ENCODE assay signal across 31 mouse cellular contexts in the genomic region with DNA sequence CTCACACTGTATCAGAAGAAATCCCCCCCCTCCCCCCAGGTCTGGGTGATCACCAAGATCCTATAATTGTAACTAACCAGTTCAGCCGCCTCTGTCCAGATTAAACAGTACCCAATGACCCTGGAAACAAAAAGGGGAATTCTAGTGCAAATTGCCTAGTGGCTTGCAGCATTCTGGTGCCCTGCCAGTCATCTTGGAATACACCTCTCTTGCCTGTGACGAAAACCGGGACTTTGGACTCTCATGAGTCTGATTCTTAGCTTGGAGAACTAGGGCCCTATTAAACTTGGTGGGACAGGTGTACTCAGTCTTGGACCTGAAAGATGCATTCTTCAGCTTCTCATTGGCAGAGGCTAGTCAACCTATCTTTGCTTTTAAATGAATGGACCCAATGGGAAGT. TPM values are rescaled to one million over a fixed set of nuclear protein-coding genes. Genes with fewer than 3 reads are reported as not detected.
DNase-seq lines count a peak whose midpoint lies in the region; ATAC-seq and TF ChIP-seq lines count a peak whose summit lies in the region.
"Had no signal": no experiment of that assay in that cellular context is flagged by ENCODE, and none has a peak within 500 bp of the region (broad histone marks: within the 10 kb centered on the region; RNA-seq: fewer than 3 reads in every experiment).

No protein-coding gene starts in this region.

- H3K9me3 ChIP-seq in kidney, embryonic 15.5 days (replicated peaks), result no peaks in the 10 kb centered on the region
- no peaks in the 10 kb centered on the region for H3K9me3 ChIP-seq in liver, postnatal 0 days (ENCODE audit: low read length)
- H3K9me3 ChIP-seq: forebrain, embryonic 13.5 days; heart, embryonic 12.5 days; limb, embryonic 13.5 days; neural tube, embryonic 15.5 days; stomach, embryonic 15.5 days had no signal

- WGBS in kidney, embryonic 15.5 days, result 83% methylated on average over 3 of the region's 3 CpGs
- WGBS in liver, postnatal 0 days (ENCODE audit: insufficient replicate concordance), result 65% methylated on average over 3 of the region's 3 CpGs

- no peak overlapping the region for H3K9ac ChIP-seq in kidney, embryonic 15.5 days
- H3K9ac ChIP-seq in liver, postnatal 0 days (replicated peaks), result no peak overlapping the region
- H3K9ac ChIP-seq: forebrain, embryonic 13.5 days; heart, embryonic 12.5 days; hindbrain, embryonic 14.5 days; limb, embryonic 13.5 days; liver, embryonic 14.5 days; lung, embryonic 14.5 days; neural tube, embryonic 15.5 days; stomach, embryonic 15.5 days had no signal

- no peak overlapping the region for H3K4me3 ChIP-seq in kidney, embryonic 15.5 days (replicated peaks)
- no peak overlapping the region for H3K4me3 ChIP-seq in liver, postnatal 0 days (ENCODE audit: low read depth, low read length)
- H3K4me3 ChIP-seq: forebrain, embryonic 13.5 days; heart, embryonic 12.5 days; limb, embryonic 13.5 days; neural tube, embryonic 15.5 days; stomach, embryonic 15.5 days had no signal

- peak; percentile 39 for DNase-seq in adrenal gland, adult 2 months
- no peak for DNase-seq in adrenal gland, adult 18-20 months (ENCODE audit: low spot score in 2 of 2)
- peak; percentile 53 for DNase-seq in kidney, adult 18-20 months
- DNase-seq in liver, postnatal 0 days, result peak; percentile 26
- DNase-seq in liver, result no peak
- DNase-seq in ovary, postnatal 14 days (ENCODE audit: low spot score), result no peak
- no peak for DNase-seq in natural killer cell, adult 2 months (ENCODE audit: low spot score in 2 of 2)
- DNase-seq: cerebellum, adult 11 months; cerebellum, adult 9-10 months; cerebellum, postnatal 36 days; gastrocnemius, postnatal 25 days; heart, adult 11 months; lung, embryonic 14.5 days; lung, postnatal 14 days; midbrain, embryonic 14.5 days; right cerebral cortex, postnatal 25 days had no signal

- no peak overlapping the region for H3K4me2 ChIP-seq in kidney, embryonic 15.5 days
- no peak overlapping the region for H3K4me2 ChIP-seq in liver, postnatal 0 days (ENCODE audit: low read depth, low read length)
- H3K4me2 ChIP-seq: forebrain, embryonic 13.5 days; heart, embryonic 12.5 days; hindbrain, embryonic 14.5 days; limb, embryonic 13.5 days; lung, embryonic 14.5 days; neural tube, embryonic 15.5 days; stomach, embryonic 15.5 days had no signal

- H3K27me3 ChIP-seq in kidney, embryonic 15.5 days, result no peaks in the 10 kb centered on the region
- no peaks in the 10 kb centered on the region for H3K27me3 ChIP-seq in liver, postnatal 0 days (ENCODE audit: insufficient read depth, low read length)
- H3K27me3 ChIP-seq: forebrain, embryonic 13.5 days; heart, embryonic 12.5 days; limb, embryonic 13.5 days; neural tube, embryonic 15.5 days; stomach, embryonic 15.5 days had no signal

- H3K36me3 ChIP-seq in kidney, embryonic 15.5 days, result no peaks in the 10 kb centered on the region
- H3K36me3 ChIP-seq in liver, postnatal 0 days (replicated peaks; ENCODE audit: insufficient read depth, low read length), result no peaks in the 10 kb centered on the region
- H3K36me3 ChIP-seq: heart, embryonic 12.5 days; limb, embryonic 13.5 days; neural tube, embryonic 15.5 days; stomach, embryonic 15.5 days had no signal

- ATAC-seq in kidney, embryonic 15.5 days (replicated peaks; ENCODE audit: low FRiP score), result no peak
- ATAC-seq in liver, postnatal 0 days, result no peak
- ATAC-seq: forebrain, embryonic 13.5 days had no signal

- no peak overlapping the region for H3K27ac ChIP-seq in kidney, embryonic 15.5 days
- no peak overlapping the region for H3K27ac ChIP-seq in liver, postnatal 0 days (ENCODE audit: low read depth)
- H3K27ac ChIP-seq: forebrain, embryonic 13.5 days; hindbrain, embryonic 14.5 days; limb, embryonic 13.5 days; liver, embryonic 14.5 days; neural tube, embryonic 15.5 days; stomach, embryonic 15.5 days had no signal

- peaks cover 6% of the 10 kb centered on the region for H3K4me1 ChIP-seq in kidney, embryonic 15.5 days
- peaks cover 11% of the 10 kb centered on the region; the same call in 1 of the 2 replicates for H3K4me1 ChIP-seq in liver, postnatal 0 days (ENCODE audit: insufficient read depth)
- H3K4me1 ChIP-seq: forebrain, embryonic 13.5 days; heart, embryonic 12.5 days; limb, embryonic 13.5 days; neural tube, embryonic 15.5 days; stomach, embryonic 15.5 days had no signal

- no peak for TF ChIP-seq CTCF in liver, postnatal 0 days (IDR thresholded peaks at IDR 0.05; ENCODE audit: low read depth)

- TF ChIP-seq EP300 in liver, postnatal 0 days (IDR thresholded peaks at IDR 0.05; ENCODE audit: low read depth), result 0 out of 2 replicates have a peak, but pooled peaks have one; percentile 13

RNA-seq across cellular contexts. Expression of gene Nat8f2, which starts 15.5 kb away (rescaled TPM):
- 1 to 10 TPM; 2.0 to 3.7 TPM for total RNA-seq in adrenal gland, adult 2 months (2021)
- 0.12 and 0.15 TPM in 2 replicates for polyA plus RNA-seq in adrenal gland, adult 2 months (2012; rRNA removed)
- 1 to 10 TPM; 1.6 to 3.1 TPM for total RNA-seq in adrenal gland, adult 18-20 months (2021)
- 1.2 and 1.5 TPM in 2 replicates for polyA plus RNA-seq in kidney, embryonic 15.5 days (2015; fragmentation: Nextera tagmentation; extraction: Ambion mirVana)
- 1.3 and 1.7 TPM in 2 replicates for polyA plus RNA-seq in liver, postnatal 0 days (2015; fragmentation: Nextera tagmentation; extraction: Ambion mirVana)
- total RNA-seq: CH12.LX; hematopoietic stem cell, adult 5-6 weeks; monocyte, adult 5-6 weeks had no signal
- polyA plus RNA-seq: C2C12; embryonic facial prominence, embryonic 11.5 days; forebrain, embryonic 13.5 days; heart, embryonic 12.5 days; heart, postnatal 0 days; hindbrain, embryonic 14.5 days; limb, embryonic 13.5 days; liver, embryonic 14.5 days; lung, embryonic 14.5 days; midbrain, embryonic 14.5 days; neural tube, embryonic 15.5 days had no signal

RNA-seq across cellular contexts. Expression of gene Nat8, which starts 21.6 kb away (rescaled TPM):
- 1 to 10 TPM; 1.8 to 8.2 TPM for total RNA-seq in adrenal gland, adult 2 months (2021)
- 2.3 and 3.3 TPM in 2 replicates for polyA plus RNA-seq in adrenal gland, adult 2 months (2012; rRNA removed)
- total RNA-seq in adrenal gland, adult 18-20 months (2021), result 1 to 10 TPM; 4.1 to 5.4 TPM
- polyA plus RNA-seq in kidney, embryonic 15.5 days (2015; fragmentation: Nextera tagmentation; extraction: Ambion mirVana), result 1.3 TPM in 2 replicates
- not detected in 2 replicates for polyA plus RNA-seq in liver, postnatal 0 days (2015; fragmentation: Nextera tagmentation; extraction: Ambion mirVana)
- total RNA-seq: CH12.LX; ES-E14; gastrocnemius, postnatal 25 days; hematopoietic stem cell, adult 5-6 weeks; monocyte, adult 5-6 weeks had no signal
- polyA plus RNA-seq: C2C12; embryonic facial prominence, embryonic 11.5 days; forebrain, embryonic 13.5 days; heart, embryonic 12.5 days; heart, postnatal 0 days; limb, embryonic 13.5 days; lung, embryonic 14.5 days; midbrain, embryonic 14.5 days; neural tube, embryonic 15.5 days had no signal

RNA-seq across cellular contexts. Expression of gene Nat8f5, which starts 32.7 kb away (rescaled TPM):
- 1 to 10 TPM; 5.7 to 9.7 TPM for total RNA-seq in adrenal gland, adult 2 months (2021)
- polyA plus RNA-seq in adrenal gland, adult 2 months (2012; rRNA removed), result 1.1 and 2.3 TPM in 2 replicates
- total RNA-seq in adrenal gland, adult 18-20 months (2021), result 10 to 100 TPM in 1 of 2 experiments, 1 to 10 TPM in 1; 7.0 to 10.2 TPM
- not detected in 2 replicates for polyA plus RNA-seq in kidney, embryonic 15.5 days (2015; fragmentation: Nextera tagmentation; extraction: Ambion mirVana)
- polyA plus RNA-seq in liver, postnatal 0 days (2015; fragmentation: Nextera tagmentation; extraction: Ambion mirVana), result not detected in 2 replicates
- total RNA-seq: CH12.LX; ES-E14; gastrocnemius, postnatal 25 days; hematopoietic stem cell, adult 5-6 weeks; monocyte, adult 5-6 weeks had no signal
- polyA plus RNA-seq: C2C12; embryonic facial prominence, embryonic 11.5 days; forebrain, embryonic 13.5 days; heart, embryonic 12.5 days; heart, postnatal 0 days; hindbrain, embryonic 14.5 days; limb, embryonic 13.5 days; liver, embryonic 14.5 days; lung, embryonic 14.5 days; midbrain, embryonic 14.5 days; stomach, embryonic 15.5 days had no signal

RNA-seq across cellular contexts. Expression of gene Nat8f6, which starts 32.7 kb away (rescaled TPM):
- total RNA-seq in adrenal gland, adult 2 months (2021), result 1 to 10 TPM in 1 of 2 experiments, under 1 TPM in 1; 0.81 to 2.8 TPM
- 0.87 and 1.4 TPM in 2 replicates for polyA plus RNA-seq in adrenal gland, adult 2 months (2012; rRNA removed)
- total RNA-seq in adrenal gland, adult 18-20 months (2021), result 1 to 10 TPM; 1.4 to 1.8 TPM
- polyA plus RNA-seq in kidney, embryonic 15.5 days (2015; fragmentation: Nextera tagmentation; extraction: Ambion mirVana), result 0.24 TPM in 1 of 2 replicates, not detected in the other
- polyA plus RNA-seq in liver, postnatal 0 days (2015; fragmentation: Nextera tagmentation; extraction: Ambion mirVana), result not detected in 2 replicates
- total RNA-seq: CH12.LX; ES-E14; hematopoietic stem cell, adult 5-6 weeks; monocyte, adult 5-6 weeks had no signal
- polyA plus RNA-seq: C2C12; embryonic facial prominence, embryonic 11.5 days; forebrain, embryonic 13.5 days; heart, embryonic 12.5 days; heart, postnatal 0 days; hindbrain, embryonic 14.5 days; limb, embryonic 13.5 days; liver, embryonic 14.5 days; lung, embryonic 14.5 days; midbrain, embryonic 14.5 days; neural tube, embryonic 15.5 days; stomach, embryonic 15.5 days had no signal

RNA-seq across cellular contexts. Expression of gene Nat8f4, which starts 51.2 kb away (rescaled TPM):
- total RNA-seq in adrenal gland, adult 2 months (2021), result 10 to 100 TPM in 1 of 2 experiments, 1 to 10 TPM in 1; 8.4 to 15.5 TPM
- polyA plus RNA-seq in adrenal gland, adult 2 months (2012; rRNA removed), result 6.8 and 8.5 TPM in 2 replicates
- 1 to 10 TPM; 7.0 to 9.5 TPM for total RNA-seq in adrenal gland, adult 18-20 months (2021)
- 5.9 and 6.3 TPM in 2 replicates for polyA plus RNA-seq in kidney, embryonic 15.5 days (2015; fragmentation: Nextera tagmentation; extraction: Ambion mirVana)
- 2.0 and 2.5 TPM in 2 replicates for polyA plus RNA-seq in liver, postnatal 0 days (2015; fragmentation: Nextera tagmentation; extraction: Ambion mirVana)

Comparison
In these comparisons a context has a peak if more than half of its experiments do, and no peak if none do; other contexts are left out.
1. DNase-seq: peak in adrenal gland, adult 2 months (single experiment), kidney, adult 18-20 months (single experiment) and liver, postnatal 0 days (single experiment); none in adrenal gland, adult 18-20 months (0 of 2), liver (single experiment), ovary, postnatal 14 days (single experiment) and natural killer cell, adult 2 months (0 of 2).